8 mouse cellular contexts compared by ENCODE assay signal in genomic region chr2:50066246-50066967, GRCm38 (mm10). TPM values are rescaled to one million over a fixed set of nuclear protein-coding genes. Genes with fewer than 3 reads are reported as not detected.
DNase-seq lines count a peak whose midpoint lies in the region; ATAC-seq and TF ChIP-seq lines count a peak whose summit lies in the region.

Gene Lypd6, plus strand, starts transcription at chr2:50066429.

- 0 out of 2 replicates have a peak, but pooled peaks cover 2% of the 10 kb centered on the region for H3K4me1 ChIP-seq in limb, embryonic 11.5 days (ENCODE audit: control insufficient read depth, insufficient read depth, low read length)
- no peaks in the 10 kb centered on the region; the same call in none of the 2 replicates for H3K4me1 ChIP-seq in midbrain, embryonic 11.5 days (ENCODE audit: control insufficient read depth, insufficient read depth, low read length)
- peaks cover 5% of the 10 kb centered on the region; the same call in 1 of the 2 replicates for H3K4me1 ChIP-seq in small intestine, adult 2 months (ENCODE audit: control insufficient read depth, insufficient read depth, insufficient read length, low read length)

- no peaks in the 10 kb centered on the region for H3K9me3 ChIP-seq in limb, embryonic 11.5 days (ENCODE audit: control insufficient read depth, low read length)
- H3K9me3 ChIP-seq in midbrain, embryonic 11.5 days (ENCODE audit: control insufficient read depth, low read length), result no peaks in the 10 kb centered on the region

- H3K9ac ChIP-seq in limb, embryonic 11.5 days (ENCODE audit: low read length), result peak within 1 kb of the TSS; percentile 38
- peak within 1 kb of the TSS; percentile 58 for H3K9ac ChIP-seq in midbrain, embryonic 11.5 days (ENCODE audit: low read length)

- ATAC-seq in limb, embryonic 11.5 days (ENCODE audit: insufficient number of reproducible peaks, low FRiP score, low TSS enrichment, low read depth), result peak; percentile 95
- peak; percentile 97 for ATAC-seq in midbrain, embryonic 11.5 days (ENCODE audit: low FRiP score)

- peak within 1 kb of the TSS; percentile 63 for H3K4me3 ChIP-seq in limb, embryonic 11.5 days (ENCODE audit: low read depth, low read length)
- peak within 1 kb of the TSS; percentile 69 for H3K4me3 ChIP-seq in midbrain, embryonic 11.5 days (ENCODE audit: low read depth, low read length)
- H3K4me3 ChIP-seq in small intestine, adult 2 months (ENCODE audit: low read depth, low read length), result peak within 1 kb of the TSS; percentile 66

- H3K27me3 ChIP-seq in limb, embryonic 11.5 days (ENCODE audit: control insufficient read depth, insufficient read depth, low read length), result no peaks in the 10 kb centered on the region
- no peaks in the 10 kb centered on the region for H3K27me3 ChIP-seq in midbrain, embryonic 11.5 days (ENCODE audit: control insufficient read depth, insufficient read depth, low read length)
- peaks cover 8% of the 10 kb centered on the region; the same call in 1 of the 2 replicates for H3K27me3 ChIP-seq in small intestine, adult 2 months (ENCODE audit: control insufficient read depth, insufficient read depth, low read length)

- peak; percentile 68 for DNase-seq in adrenal gland, adult 8-10 months
- DNase-seq in embryo, embryonic 9.5 days (ENCODE audit: extremely low spot score), result peak; percentile 59
- peak; percentile 96 for DNase-seq in heart, adult 11 months
- peak; percentile 52 for DNase-seq in kidney, adult 11 months
- DNase-seq in limb, embryonic 11.5 days (ENCODE audit: low spot score), result peak; percentile 87
- DNase-seq in midbrain, embryonic 11.5 days (ENCODE audit: low spot score, missing footprints), result peak; percentile 96
- no peak for DNase-seq in spleen, postnatal 36 days (ENCODE audit: low spot score in 2 of 2)

- peak within 1 kb of the TSS; percentile 91 for H3K4me2 ChIP-seq in limb, embryonic 11.5 days (ENCODE audit: low read depth, severe bottlenecking)
- peak within 1 kb of the TSS; percentile 91 for H3K4me2 ChIP-seq in midbrain, embryonic 11.5 days

- no peak for TF ChIP-seq CTCF in small intestine, adult 2 months (IDR thresholded peaks at IDR 0.05; ENCODE audit: extremely low read depth, insufficient read length, insufficient replicate concordance, low read depth, low read length)

- no peak for TF ChIP-seq POLR2A in small intestine, adult 2 months (IDR thresholded peaks at IDR 0.05; ENCODE audit: low read depth, low read length)

- under 1% methylated on average over 75 of the region's 76 CpGs for WGBS in limb, embryonic 11.5 days
- WGBS in midbrain, embryonic 11.5 days, result under 1% methylated on average over 75 of the region's 76 CpGs
- 2% methylated on average over 76 of the region's 76 CpGs for WGBS in small intestine, adult 2 months

- no peak within 1 kb of the TSS for H3K27ac ChIP-seq in limb, embryonic 11.5 days (replicated peaks; ENCODE audit: low read depth, low read length)
- no peak within 1 kb of the TSS for H3K27ac ChIP-seq in midbrain, embryonic 11.5 days (ENCODE audit: low read depth, low read length)
- no peak within 1 kb of the TSS for H3K27ac ChIP-seq in small intestine, adult 2 months (ENCODE audit: insufficient read depth, low read depth, low read length)

- H3K36me3 ChIP-seq in limb, embryonic 11.5 days (ENCODE audit: control insufficient read depth, insufficient read depth, low read length), result no peaks in the 10 kb centered on the region
- H3K36me3 ChIP-seq in midbrain, embryonic 11.5 days (ENCODE audit: control insufficient read depth, insufficient read depth, low read length), result no peaks in the 10 kb centered on the region
- no peaks in the 10 kb centered on the region for H3K36me3 ChIP-seq in small intestine, adult 2 months (ENCODE audit: control insufficient read depth, insufficient read depth, low read length)

RNA-seq across cellular contexts. Expression of gene Lypd6, which starts in this region (rescaled TPM):
- 10 to 100 TPM in 3 of 4 experiments, 1 to 10 TPM in 1; 8.9 to 19.9 (median 14.3) TPM for total RNA-seq in adrenal gland, adult 8-10 months (2022)
- polyA plus RNA-seq in limb, embryonic 11.5 days (2014; fragmentation: Nextera tagmentation; extraction: Ambion mirVana), result 7.4 and 7.6 TPM in 2 replicates
- polyA plus RNA-seq in midbrain, embryonic 11.5 days (2014; fragmentation: Nextera tagmentation; extraction: Ambion mirVana), result 3.5 and 4.7 TPM in 2 replicates
- 1.4 and 1.6 TPM in 2 replicates for polyA plus RNA-seq in small intestine, adult 2 months (2012; rRNA removed)

Comparison
In these comparisons a context has a peak if more than half of its experiments do, and no peak if none do; other contexts are left out.
1. DNase-seq: peak in adrenal gland, adult 8-10 months (single experiment), embryo, embryonic 9.5 days (single experiment), heart, adult 11 months (single experiment), kidney, adult 11 months (single experiment), limb, embryonic 11.5 days (single experiment) and midbrain, embryonic 11.5 days (single experiment); none in spleen, postnatal 36 days (0 of 2).
2. Peak in every context shown above with its lines, with median percentiles within 50 percentile points of each other: H3K4me3 ChIP-seq.